Mouse (Mus musculus) thymus, adult 2 months (tissue): Measurements from ENCODE around the gene Parp2.

Source experiments
- CTCF ChIP-seq: fragments of 200-500 bp; IDR thresholded peaks from 2 replicates; pipeline ENCODE4 v1.5.1; 2012; ENCODE audit warnings: mild to moderate bottlenecking, control low read depth, low read length, moderate library complexity, borderline replicate concordance; ENCODE audit not compliant: control insufficient read depth, poor library complexity, insufficient read depth; ENCODE audit errors: extremely low read depth
- POLR2A ChIP-seq: fragments of 200-500 bp; IDR thresholded peaks from 2 replicates; pipeline ENCODE4 v1.6.1; 2012; ENCODE audit warnings: mild to moderate bottlenecking, low read length, control low read depth, moderate library complexity; ENCODE audit not compliant: control insufficient read depth, poor library complexity, insufficient read depth; ENCODE audit errors: extremely low read depth

GRCm38 (mm10) chr14:50782166-50782565, 25.5 kb upstream of the Parp2 start:
- no peak for TF ChIP-seq POLR2A
- no peak for TF ChIP-seq CTCF
